Mouse (Mus musculus): ENCODE results near the gene Rpl18a. TPM values are rescaled to one million over a fixed set of nuclear protein-coding genes. Genes with fewer than 3 reads are reported as not detected.
"Not testable (repeated sequence)": the region's sequence is repeated elsewhere in the genome, so short reads cannot be mapped to it uniquely, and the experiment has no call there.

Rpl18a gene
- total and polyA plus RNA-seq, 3 experiments, result 1,575 to 12,197 (median 5,482) TPM

DNA sequence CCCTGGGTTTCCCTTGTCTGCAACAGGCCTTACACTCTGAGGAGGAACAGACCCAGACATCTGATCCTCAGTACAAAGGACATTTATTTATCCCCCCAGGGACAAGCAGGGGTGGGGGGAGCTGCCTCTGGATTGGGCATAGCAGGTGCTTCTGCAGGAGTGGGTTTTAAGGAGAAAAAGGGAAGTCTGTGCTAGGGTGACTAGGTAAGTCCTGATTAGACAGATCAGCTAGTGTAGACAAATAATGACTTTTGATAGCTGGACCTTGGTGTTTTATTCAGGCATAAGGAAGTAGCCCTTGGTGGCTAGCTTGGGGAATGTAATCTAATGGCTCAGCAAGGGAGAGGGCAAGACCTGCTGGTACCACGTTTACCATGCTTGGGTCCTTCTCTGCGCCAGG lies 2.0 kb upstream of the Rpl18a start:
- TF ChIP-seq GATA2 (IDR thresholded peaks at IDR 0.05; ENCODE audit: borderline replicate concordance, low read depth, low read length) (no peak), GATA1 (IDR thresholded peaks at IDR 0.05; ENCODE audit: borderline replicate concordance, low read length) (no peak), POLR2AphosphoS5 (IDR thresholded peaks at IDR 0.05; ENCODE audit: insufficient replicate concordance, low read depth, low read length) (no peak), CTCF (IDR thresholded peaks at IDR 0.05; ENCODE audit: low read depth, low read length) (no peak), TAL1 (conservative IDR thresholded peaks at IDR 0.05; ENCODE audit: low read depth, low read length) (no peak)
- Histone ChIP-seq H3K36me3 (replicated peaks) (peaks cover 25% of the 10 kb centered on the region), H3K9me3 (replicated peaks) (no peaks in the 10 kb centered on the region), H3K27me3 (ENCODE audit: insufficient read depth, low read length) (peaks cover 4% of the 10 kb centered on the region; the same call in 1 of the 2 replicates), H3K4me1 (ENCODE audit: insufficient read depth, low read depth, low read length) (peaks cover 45% of the 10 kb centered on the region), H3K4me3 (ENCODE audit: low read depth, low read length) (no peak overlapping the region)
- ATAC-seq (ENCODE audit: extremely low read depth, insufficient number of reproducible peaks, low FRiP score, poor library complexity, severe bottlenecking) (no peak), DNase-seq (ENCODE audit: low spot score) (no peak)

DNA sequence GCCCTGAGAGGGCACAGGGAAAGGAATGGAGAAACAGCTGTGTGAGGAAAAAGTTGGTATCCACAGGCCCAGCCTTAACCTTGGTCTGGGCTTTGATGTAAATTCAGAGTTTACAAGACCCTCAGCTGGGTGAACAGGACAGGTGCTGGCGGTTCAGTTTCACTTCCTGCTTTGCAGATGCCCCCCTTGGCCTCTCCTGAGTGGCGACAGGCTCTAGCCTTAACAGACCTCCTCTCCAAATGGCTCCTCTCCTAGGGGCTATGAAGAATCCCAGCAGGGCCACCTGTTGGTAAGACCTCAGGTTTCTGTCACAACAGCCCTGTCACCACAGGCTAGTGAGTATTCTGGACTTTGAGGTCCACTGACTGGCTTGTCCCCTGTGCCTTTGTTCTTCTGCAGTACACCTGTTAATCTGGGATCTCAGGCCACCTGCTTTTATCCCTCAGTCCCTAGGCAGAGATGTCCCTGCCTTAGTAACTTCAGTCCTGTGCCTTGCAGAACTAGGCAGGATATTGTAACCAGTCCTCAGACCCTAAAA lies 1.5 kb upstream of the Rpl18a start:
- Histone ChIP-seq H3K4me1 (ENCODE audit: insufficient read depth, low read depth, low read length) (peaks cover 42% of the 10 kb centered on the region), H3K27me3 (ENCODE audit: insufficient read depth, low read length) (peaks cover 4% of the 10 kb centered on the region; the same call in 1 of the 2 replicates), H3K36me3 (replicated peaks) (peaks cover 30% of the 10 kb centered on the region), H3K9me3 (replicated peaks) (no peaks in the 10 kb centered on the region; the same call in 1 of the 2 replicates), H3K4me3 (ENCODE audit: low read depth, low read length) (peak overlapping the region; percentile 97; the same call in 1 of the 2 replicates)
- TF ChIP-seq POLR2AphosphoS5 (IDR thresholded peaks at IDR 0.05; ENCODE audit: insufficient replicate concordance, low read depth, low read length) (no peak), CTCF (IDR thresholded peaks at IDR 0.05; ENCODE audit: low read depth, low read length) (no peak), GATA1 (IDR thresholded peaks at IDR 0.05; ENCODE audit: borderline replicate concordance, low read length) (no peak)
- DNase-seq (ENCODE audit: low spot score) (no peak), ATAC-seq (ENCODE audit: extremely low read depth, insufficient number of reproducible peaks, low FRiP score, poor library complexity, severe bottlenecking) (no peak)

DNA sequence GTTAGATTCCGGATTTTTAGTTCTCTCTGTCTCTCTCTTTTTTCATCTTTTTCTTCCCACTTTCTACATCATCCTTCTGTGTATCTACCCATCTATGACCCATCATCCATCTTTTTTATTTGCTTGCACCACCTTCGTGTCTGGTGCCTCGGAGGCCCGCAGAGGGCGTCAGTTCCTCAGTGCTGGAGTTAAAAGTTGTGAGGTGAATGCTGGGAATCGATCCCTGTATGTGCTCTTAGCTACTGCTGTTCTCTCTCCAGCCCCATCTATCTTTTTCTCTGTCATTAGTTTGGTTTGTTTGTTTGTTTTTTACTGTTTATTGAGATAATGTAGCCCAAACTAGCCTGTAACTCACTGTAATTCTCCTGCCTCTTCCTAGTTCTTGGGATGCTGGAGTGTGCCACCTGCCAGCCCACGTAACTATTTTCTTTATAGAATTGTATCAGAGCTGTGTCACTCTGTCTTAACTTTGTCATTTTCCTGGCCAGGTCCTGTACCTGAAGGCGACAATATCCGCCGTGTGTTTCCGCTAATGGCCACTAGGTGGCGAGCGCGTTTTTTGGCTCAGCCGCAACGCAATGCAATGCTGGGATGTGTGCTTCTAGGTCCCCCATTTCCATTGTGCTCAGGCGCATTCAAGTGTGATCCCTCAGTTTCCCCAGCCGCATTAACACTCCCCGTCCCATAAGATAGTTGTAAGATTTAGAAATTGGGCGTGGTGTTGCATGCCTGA lies 635 bp upstream of the Rpl18a start:
- Histone ChIP-seq H3K4me3 (ENCODE audit: low read depth, low read length) (peak overlapping the region; percentile 97), H3K36me3 (replicated peaks) (peaks cover 39% of the 10 kb centered on the region), H3K27me3 (ENCODE audit: insufficient read depth, low read length) (no peaks in the 10 kb centered on the region), H3K9me3 (replicated peaks) (peaks cover 8% of the 10 kb centered on the region), H3K4me1 (ENCODE audit: insufficient read depth, low read depth, low read length) (peaks cover 37% of the 10 kb centered on the region)
- ATAC-seq (ENCODE audit: extremely low read depth, insufficient number of reproducible peaks, low FRiP score, poor library complexity, severe bottlenecking) (0 out of 2 replicates have a peak, but pooled peaks have one; percentile 31), DNase-seq (ENCODE audit: low spot score) (peak; percentile 66)
- TF ChIP-seq CTCF (IDR thresholded peaks at IDR 0.05; ENCODE audit: low read depth, low read length), result peak; percentile 94
- TF ChIP-seq TAL1 (conservative IDR thresholded peaks at IDR 0.05; ENCODE audit: low read depth, low read length), result no peak

DNA sequence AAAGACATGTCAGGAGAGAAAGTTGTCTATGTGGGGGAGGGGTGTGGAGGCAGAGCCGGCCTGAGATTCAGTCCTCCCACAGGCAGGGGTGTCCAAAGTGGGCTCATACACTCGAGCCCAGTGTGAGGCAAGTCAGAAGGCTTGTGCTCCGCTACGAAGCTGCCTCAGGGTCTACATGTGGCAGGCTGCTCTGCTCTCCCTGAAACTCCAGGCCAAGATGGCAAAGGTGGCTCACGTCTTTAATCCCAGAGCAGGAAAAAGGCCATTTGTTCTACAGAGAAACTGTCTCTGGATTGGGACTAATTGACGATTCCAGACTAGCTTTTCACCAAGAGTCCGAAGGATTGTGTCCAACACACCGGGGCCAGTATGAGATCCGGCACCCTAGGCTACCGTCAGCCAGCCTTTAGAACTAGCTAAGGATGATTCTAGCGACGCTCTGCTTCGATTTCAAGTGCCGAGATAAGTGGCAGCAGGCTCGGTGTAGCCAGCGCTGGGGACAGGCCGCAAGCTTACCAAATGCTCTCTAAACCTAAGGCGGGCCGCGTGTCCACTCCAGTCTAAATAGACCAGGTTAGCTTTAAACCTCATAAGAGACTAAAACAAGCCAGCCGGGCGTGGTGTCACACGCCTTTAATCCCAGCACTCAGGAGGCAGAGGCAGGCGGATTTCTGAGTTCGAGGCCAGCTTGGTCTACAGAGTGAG lies 744 bp downstream of the Rpl18a start:
- no peaks in the 10 kb centered on the region for H3K27me3 ChIP-seq (ENCODE audit: insufficient read depth, low read length)
- H3K4me3 ChIP-seq (ENCODE audit: low read depth, low read length), result peak overlapping the region; percentile 97
- DNase-seq (ENCODE audit: low spot score) (peak; percentile 45), ATAC-seq (ENCODE audit: extremely low read depth, insufficient number of reproducible peaks, low FRiP score, poor library complexity, severe bottlenecking) (no peak)
- H3K4me1 ChIP-seq (ENCODE audit: insufficient read depth, low read depth, low read length), result peaks cover 37% of the 10 kb centered on the region
- H3K9me3 ChIP-seq (replicated peaks), result peaks cover 22% of the 10 kb centered on the region
- TF ChIP-seq GATA1 (IDR thresholded peaks at IDR 0.05; ENCODE audit: borderline replicate concordance, low read length) (no peak), TAL1 (conservative IDR thresholded peaks at IDR 0.05; ENCODE audit: low read depth, low read length) (no peak), CTCF (IDR thresholded peaks at IDR 0.05; ENCODE audit: low read depth, low read length) (no peak), GATA2 (IDR thresholded peaks at IDR 0.05; ENCODE audit: borderline replicate concordance, low read depth, low read length) (no peak), POLR2AphosphoS5 (IDR thresholded peaks at IDR 0.05; ENCODE audit: insufficient replicate concordance, low read depth, low read length) (no peak)
- peaks cover 52% of the 10 kb centered on the region for H3K36me3 ChIP-seq (replicated peaks)

DNA sequence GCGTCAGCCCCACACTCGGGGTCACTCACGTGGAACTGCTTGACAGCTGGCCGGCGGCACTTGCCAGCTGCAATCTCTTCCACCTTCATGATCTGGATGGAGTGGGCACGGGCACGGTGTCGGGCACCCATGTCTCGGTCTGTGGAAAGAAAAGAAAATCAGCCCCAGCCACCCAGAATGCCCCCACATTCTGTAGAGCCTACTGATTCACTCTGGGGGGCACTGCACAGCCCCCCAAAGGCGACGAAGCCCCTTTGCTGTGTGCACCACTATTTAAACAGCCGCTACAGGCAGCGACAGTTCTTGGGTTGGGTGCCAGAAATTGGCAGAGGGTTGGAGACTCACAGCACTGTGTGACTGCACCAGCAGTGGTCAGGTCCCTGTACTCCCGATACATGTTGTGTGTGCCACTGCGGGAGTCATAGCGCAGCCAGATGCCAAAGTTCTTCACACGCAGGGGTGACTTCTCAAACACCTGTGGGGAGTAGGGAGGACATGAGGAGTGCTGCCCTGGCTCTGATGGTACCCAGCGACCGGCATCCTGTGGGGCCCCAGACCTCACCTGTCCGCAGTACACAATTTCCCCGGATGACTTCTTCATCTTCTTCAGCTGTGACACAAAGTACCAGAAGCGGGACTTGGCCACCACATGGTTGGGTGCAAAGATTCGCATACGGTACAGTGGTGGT lies 1.5 kb downstream of the Rpl18a start:
- peak overlapping the region; percentile 97 for H3K4me3 ChIP-seq (ENCODE audit: low read depth, low read length)
- H3K27me3 ChIP-seq (ENCODE audit: insufficient read depth, low read length); DNase-seq (ENCODE audit: low spot score); ATAC-seq (ENCODE audit: extremely low read depth, insufficient number of reproducible peaks, low FRiP score, poor library complexity, severe bottlenecking): not testable (repeated sequence)
- peaks cover 42% of the 10 kb centered on the region for H3K4me1 ChIP-seq (ENCODE audit: insufficient read depth, low read depth, low read length)
- H3K36me3 ChIP-seq (replicated peaks), result peaks cover 60% of the 10 kb centered on the region
- H3K9me3 ChIP-seq (replicated peaks), result peaks cover 28% of the 10 kb centered on the region

DNA sequence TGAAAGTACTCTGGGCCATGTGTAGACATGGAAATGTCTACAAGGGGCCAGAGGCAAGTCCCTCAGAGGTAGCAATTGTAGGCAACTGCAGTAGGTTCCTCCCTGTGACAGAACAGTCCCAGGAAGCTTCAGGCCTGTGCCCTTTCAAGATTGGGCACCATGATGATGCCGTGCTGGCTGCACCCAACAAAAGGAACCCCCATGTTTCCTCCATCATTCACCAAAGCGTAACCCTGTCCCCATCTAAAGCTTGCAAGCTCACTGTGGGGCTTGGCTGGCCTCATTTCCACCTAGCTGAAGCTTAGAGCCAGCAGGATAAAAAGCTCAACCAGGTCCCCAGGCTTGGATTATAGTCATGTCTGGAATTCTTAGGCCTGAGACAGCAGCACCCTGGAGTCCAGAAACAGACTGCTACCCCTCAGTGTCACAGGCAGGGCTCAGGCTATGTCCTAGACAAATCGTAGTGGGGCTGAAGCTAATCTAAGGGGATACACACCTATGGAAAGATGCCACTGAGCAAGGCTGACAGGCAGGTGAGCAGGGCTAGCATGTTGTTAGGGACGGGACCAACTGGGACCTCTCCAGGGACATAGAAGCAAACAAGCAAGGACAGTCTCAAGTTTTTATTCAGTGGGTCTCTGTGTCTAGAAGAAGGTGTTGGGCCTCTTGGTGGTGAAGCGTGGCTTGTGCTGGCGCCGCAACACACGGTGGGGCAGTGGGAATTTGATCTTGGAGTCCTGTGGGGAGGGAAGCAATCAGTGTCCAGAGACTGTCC lies 2.3 kb downstream of the Rpl18a start:
- ATAC-seq (ENCODE audit: extremely low read depth, insufficient number of reproducible peaks, low FRiP score, poor library complexity, severe bottlenecking) (no peak), DNase-seq (ENCODE audit: low spot score) (no peak)
- Histone ChIP-seq H3K36me3 (replicated peaks) (peaks cover 61% of the 10 kb centered on the region), H3K9me3 (replicated peaks) (peaks cover 28% of the 10 kb centered on the region), H3K4me1 (ENCODE audit: insufficient read depth, low read depth, low read length) (peaks cover 42% of the 10 kb centered on the region), H3K27me3 (ENCODE audit: insufficient read depth, low read length) (peaks cover 3% of the 10 kb centered on the region; the same call in 1 of the 2 replicates), H3K4me3 (ENCODE audit: low read depth, low read length) (peak overlapping the region; percentile 97; the same call in 1 of the 2 replicates)
- TF ChIP-seq CTCF (IDR thresholded peaks at IDR 0.05; ENCODE audit: low read depth, low read length) (no peak), POLR2AphosphoS5 (IDR thresholded peaks at IDR 0.05; ENCODE audit: insufficient replicate concordance, low read depth, low read length) (no peak; the same call in 1 of the 2 replicates), GATA1 (IDR thresholded peaks at IDR 0.05; ENCODE audit: borderline replicate concordance, low read length) (no peak)

Measured in G1E (cell line).